Mouse (Mus musculus) urinary bladder, postnatal 36 days (tissue): Measurements from ENCODE around the gene Psat1.

Experiments
- DNase-seq, 2 experiments: peaks; one replicate each; pipeline ENCODE4 v3.0.0; 2022; ENCODE audit warnings: low spot score in 2 of 2, mixed read lengths in 1 of 2

Gene Psat1

GRCm38 (mm10) chr19:15866851-15867250 is 80.3 kb downstream of the Psat1 start:
- DNase-seq = peak; percentile 18 to 20

GRCm38 (mm10) chr19:15866126-15866525 is 81.0 kb downstream of the Psat1 start:
- no peak for DNase-seq

GRCm38 (mm10) chr19:15865431-15865830 is 81.7 kb downstream of the Psat1 start:
- no peak for DNase-seq

- DNase-seq = no peak
These were observed 83.0 kb downstream of the Psat1 start for GRCm38 (mm10) chr19:15864129-15864528.

- DNase-seq = no peak
These were observed 91.8 kb downstream of the Psat1 start for GRCm38 (mm10) chr19:15855379-15855778.
